Mouse (Mus musculus) right cerebral cortex, adult 18-20 months (tissue): ENCODE results near the gene Ddah2.

Source experiments
- DNase-seq: peaks from one replicate; pipeline ENCODE4 v3.0.0; 2022; ENCODE audit warnings: mixed read lengths

Gene Ddah2

GRCm38 (mm10) chr17:35106522-35106921 lies 47.7 kb downstream of the Ddah2 start:
- DNase-seq = no peak

DNA sequence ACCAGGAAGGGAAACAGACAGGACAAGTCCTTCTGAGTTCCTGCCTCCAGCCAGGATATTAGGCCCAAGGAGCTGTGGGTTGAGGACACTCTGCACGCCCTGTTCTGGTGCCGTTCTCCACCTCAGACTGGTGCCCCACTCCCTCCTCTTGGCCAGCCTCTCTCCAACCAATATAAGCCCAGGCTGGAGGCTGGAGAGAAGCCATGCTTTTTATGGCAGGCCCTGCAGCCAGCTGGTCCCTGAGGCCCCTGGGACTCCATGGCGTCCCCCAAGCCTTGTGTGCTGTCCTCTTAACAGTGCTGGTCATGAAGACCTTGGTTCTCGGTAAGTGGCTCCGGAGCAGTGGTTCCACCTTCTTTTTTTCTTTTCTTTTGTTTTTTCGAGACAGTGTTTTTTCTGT lies 49.3 kb downstream of the Ddah2 start, which contains the start of gene Ly6g5c:
TSS of gene Ly6g5c (plus strand) at position 183 of the 400 bp plus-strand sequence.
- no peak for DNase-seq
